ENCODE assay signal across 8 mouse cellular contexts in the genomic region with DNA sequence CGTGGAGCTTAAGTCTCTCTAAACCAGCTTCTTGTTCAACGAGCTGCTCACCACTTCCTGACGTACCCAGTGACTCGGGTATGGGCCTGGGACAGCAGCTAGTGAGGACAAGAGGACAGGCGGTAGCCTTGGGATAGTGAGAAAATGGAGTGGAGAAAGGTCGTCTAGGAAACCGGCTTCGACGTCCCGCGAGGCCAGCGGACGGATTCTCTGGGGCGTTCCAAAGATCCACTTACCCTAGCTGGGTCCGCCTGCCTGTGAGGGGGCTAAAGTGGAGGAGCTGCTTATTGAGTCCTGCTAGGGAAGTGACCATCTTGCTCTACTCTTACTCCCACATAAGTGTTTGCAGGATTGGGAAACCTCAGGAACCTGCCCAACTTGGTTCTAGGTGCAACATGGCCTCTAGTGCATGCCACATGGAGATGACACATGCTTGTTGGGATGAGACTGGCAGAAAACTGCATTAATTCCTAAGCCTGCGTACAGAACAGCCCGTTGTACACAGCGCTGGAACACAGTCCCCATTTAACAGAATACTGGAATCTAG. TPM values are rescaled to one million over a fixed set of nuclear protein-coding genes. Genes with fewer than 3 reads are reported as not detected.
DNase-seq lines count a peak whose midpoint lies in the region; ATAC-seq and TF ChIP-seq lines count a peak whose summit lies in the region.

No protein-coding gene starts in this region.

- peak overlapping the region; percentile 64 for H3K9ac ChIP-seq in lung, embryonic 14.5 days
- H3K9ac ChIP-seq in intestine, postnatal 0 days (ENCODE audit: low read depth, low read length) = peak overlapping the region; percentile 51
- H3K9ac ChIP-seq in neural tube, embryonic 14.5 days (replicated peaks; ENCODE audit: low read depth, low read length) = peak overlapping the region; percentile 84

- H3K9me3 ChIP-seq in lung, embryonic 14.5 days (ENCODE audit: low read depth, low read length) = no peaks in the 10 kb centered on the region
- H3K9me3 ChIP-seq in intestine, postnatal 0 days (ENCODE audit: control insufficient read depth) = no peaks in the 10 kb centered on the region
- H3K9me3 ChIP-seq in neural tube, embryonic 14.5 days (ENCODE audit: control insufficient read depth, low read length) = no peaks in the 10 kb centered on the region

- WGBS in lung, embryonic 14.5 days = 11% methylated on average over 18 of the region's 18 CpGs
- WGBS in intestine, postnatal 0 days = 20% methylated on average over 18 of the region's 18 CpGs
- 13% methylated on average over 18 of the region's 18 CpGs for WGBS in neural tube, embryonic 14.5 days

- H3K4me2 ChIP-seq in lung, embryonic 14.5 days = peak overlapping the region; percentile 77
- peak overlapping the region; percentile 84 for H3K4me2 ChIP-seq in intestine, postnatal 0 days (replicated peaks; ENCODE audit: low read depth)
- H3K4me2 ChIP-seq in neural tube, embryonic 14.5 days (ENCODE audit: low read depth, low read length) = peak overlapping the region; percentile 73

- no peak for TF ChIP-seq POLR2A in embryonic fibroblast, embryonic 13.5 days (IDR thresholded peaks at IDR 0.05; ENCODE audit: low read depth, low read length)

- 0 out of 2 replicates have a peak, but pooled peaks have one; percentile 3 for ATAC-seq in lung, embryonic 14.5 days (ENCODE audit: insufficient read depth)
- peak; percentile 2; the same call in 1 of the 2 replicates for ATAC-seq in intestine, postnatal 0 days
- ATAC-seq in neural tube, embryonic 14.5 days (ENCODE audit: low read depth) = peak; percentile 3

- no peak for TF ChIP-seq CTCF in lung, embryonic 14.5 days (IDR thresholded peaks at IDR 0.05; ENCODE audit: low read depth)
- TF ChIP-seq CTCF in embryonic fibroblast, embryonic 13.5 days (IDR thresholded peaks at IDR 0.05; ENCODE audit: borderline replicate concordance, insufficient read depth, low read length) = no peak
- no peak for TF ChIP-seq CTCF in intestine, postnatal 0 days (IDR thresholded peaks at IDR 0.05; ENCODE audit: low read depth)

- H3K4me3 ChIP-seq in lung, embryonic 14.5 days (ENCODE audit: low read depth, low read length) = peak overlapping the region; percentile 77
- peak overlapping the region; percentile 65 for H3K4me3 ChIP-seq in embryonic fibroblast, embryonic 13.5 days (ENCODE audit: insufficient read depth, low read length)
- peak overlapping the region; percentile 71 for H3K4me3 ChIP-seq in intestine, postnatal 0 days (ENCODE audit: low read depth, low read length)
- peak overlapping the region; percentile 74 for H3K4me3 ChIP-seq in neural tube, embryonic 14.5 days (ENCODE audit: low read depth, low read length)

- no peaks in the 10 kb centered on the region for H3K36me3 ChIP-seq in lung, embryonic 14.5 days (ENCODE audit: insufficient read depth)
- H3K36me3 ChIP-seq in intestine, postnatal 0 days (ENCODE audit: control insufficient read depth, insufficient read depth) = no peaks in the 10 kb centered on the region; the same call in 1 of the 2 replicates
- H3K36me3 ChIP-seq in neural tube, embryonic 14.5 days (ENCODE audit: control insufficient read depth, insufficient read depth, low read length) = no peaks in the 10 kb centered on the region

- peak overlapping the region; percentile 94 for H3K27ac ChIP-seq in lung, embryonic 14.5 days (ENCODE audit: low read depth)
- peak overlapping the region; percentile 62 for H3K27ac ChIP-seq in embryonic fibroblast, embryonic 13.5 days (ENCODE audit: insufficient read depth, low read length)
- H3K27ac ChIP-seq in intestine, postnatal 0 days (ENCODE audit: low read depth, low read length) = peak overlapping the region; percentile 64; the same call in 1 of the 2 replicates
- H3K27ac ChIP-seq in neural tube, embryonic 14.5 days (ENCODE audit: low read depth, low read length) = peak overlapping the region; percentile 82

- no peaks in the 10 kb centered on the region for H3K27me3 ChIP-seq in lung, embryonic 14.5 days (ENCODE audit: insufficient read depth, low read length)
- 0 out of 2 replicates have a peak, but pooled peaks cover 3% of the 10 kb centered on the region for H3K27me3 ChIP-seq in intestine, postnatal 0 days (replicated peaks; ENCODE audit: control insufficient read depth, insufficient read depth, low read length)
- H3K27me3 ChIP-seq in neural tube, embryonic 14.5 days (ENCODE audit: control insufficient read depth, insufficient read depth, low read length) = no peaks in the 10 kb centered on the region

- peaks cover 16% of the 10 kb centered on the region for H3K4me1 ChIP-seq in lung, embryonic 14.5 days (ENCODE audit: insufficient read depth)
- peaks cover 13% of the 10 kb centered on the region for H3K4me1 ChIP-seq in embryonic fibroblast, embryonic 13.5 days (ENCODE audit: control insufficient read depth, insufficient read depth, low read length)
- no peaks in the 10 kb centered on the region for H3K4me1 ChIP-seq in intestine, postnatal 0 days (replicated peaks; ENCODE audit: control insufficient read depth, insufficient read depth, low read length)
- peaks cover 18% of the 10 kb centered on the region for H3K4me1 ChIP-seq in neural tube, embryonic 14.5 days (ENCODE audit: control insufficient read depth, insufficient read depth, low read length)

- no peak for DNase-seq in lung, embryonic 14.5 days
- no peak for DNase-seq in lung, postnatal 25 days (ENCODE audit: low spot score)
- DNase-seq in spleen, postnatal 10 days (ENCODE audit: low spot score in 2 of 2) = no peak
- no peak for DNase-seq in adrenal gland, adult (ENCODE audit: inconsistent age in 2 of 2, low spot score in 1 of 2)
- no peak for DNase-seq in cerebellum, adult 9-10 months

RNA-seq across cellular contexts. Expression of a gene that starts 0.7 kb away (rescaled TPM):
- polyA plus RNA-seq in lung, embryonic 14.5 days (2014; fragmentation: Nextera tagmentation; extraction: Ambion mirVana) = 64.4 and 66.5 TPM in 2 replicates
- 103 and 119 TPM in 2 replicates for polyA plus RNA-seq in embryonic fibroblast, embryonic 13.5 days (2011; ENCODE audit: insufficient read length, low read depth, missing spikeins)
- polyA plus RNA-seq in intestine, postnatal 0 days (2015; fragmentation: Nextera tagmentation; extraction: Ambion mirVana) = 15.3 and 15.5 TPM in 2 replicates
- 5.2 and 9.9 TPM in 2 replicates for polyA plus RNA-seq in neural tube, embryonic 14.5 days (2014; fragmentation: Nextera tagmentation; extraction: Ambion mirVana)
